Mouse (Mus musculus) v-Abl transformed pro-B cells (cell line): ENCODE results near the gene Gp1ba.

Source experiments
- in situ Hi-C, 2 experiments: fragments of 400-800 bp; cut with MboI; formaldehyde crosslinking; loops; one replicate each; pipeline ENCODE4 v1.15.1; 2025; ENCODE audit not compliant: unreplicated experiment in 2 of 2

Gp1ba gene

DNA sequence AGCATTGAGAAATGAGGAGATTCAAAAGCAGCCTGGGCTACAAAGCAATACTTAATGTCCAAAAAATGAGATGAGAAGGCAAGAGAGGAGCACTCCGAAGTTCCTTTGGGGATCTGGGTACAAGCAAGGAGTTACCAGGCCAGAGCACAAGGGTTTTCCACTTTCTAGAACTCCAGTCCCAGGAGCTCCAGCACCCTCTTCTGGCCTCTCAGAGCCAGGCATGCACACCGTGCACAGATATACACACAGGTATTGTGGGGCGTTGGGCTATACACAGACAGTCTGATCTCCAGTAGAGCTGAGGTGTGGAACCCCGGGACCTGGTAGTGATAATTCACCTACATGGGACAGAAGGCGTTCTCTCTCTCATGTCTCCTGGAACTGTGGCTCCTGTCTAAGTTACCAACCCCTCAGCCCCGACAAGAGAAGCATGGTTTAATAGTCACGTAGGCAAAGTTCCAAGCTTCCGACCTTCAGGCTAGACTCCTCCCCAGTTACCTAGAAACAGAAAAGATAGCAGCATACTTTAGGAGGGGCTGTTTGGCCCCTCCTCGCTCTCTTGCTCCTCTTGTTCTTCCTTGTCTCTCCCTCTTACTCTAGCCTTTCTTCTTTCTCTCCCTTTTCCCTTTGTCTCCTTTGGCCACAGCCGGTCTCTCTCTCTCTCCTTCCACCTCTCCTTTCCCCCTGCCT is 15.7 kb upstream of the Gp1ba start:
- in situ Hi-C loops, result loop anchor here in 1 of 2 experiments (10.0 to 25.0 kb wide), 2 partner anchors 208 to 386 kb away; partner anchors contain the start of genes 0610010K14Rik, Bcl6b, Gm21988 and Pelp1

DNA sequence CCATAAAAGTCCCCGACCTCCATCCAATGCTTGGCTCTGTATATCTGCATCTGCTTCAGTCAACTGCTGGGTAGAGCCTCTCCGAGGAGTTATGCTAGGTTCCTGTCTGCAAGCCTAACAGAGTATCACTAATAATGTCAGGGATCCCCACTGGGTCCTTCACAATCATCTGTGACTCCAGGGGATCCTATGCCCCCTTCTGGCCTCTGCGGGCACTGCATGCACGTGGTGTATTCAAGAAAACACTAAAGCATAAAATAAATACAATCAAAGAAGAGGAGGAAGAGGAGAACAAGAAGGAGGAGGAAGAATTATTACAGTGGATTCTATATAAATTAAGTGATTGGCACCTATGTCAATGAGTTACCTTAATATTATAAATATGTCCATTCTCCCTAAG is 13.4 kb upstream of the Gp1ba start:
- in situ Hi-C loops, result loop anchor here (5.0 to 10.0 kb wide), 3 partner anchors 132 to 211 kb away; partner anchors contain the start of gene Pelp1 (in 1 of the 2)

- in situ Hi-C loops, result loop anchor here (5.0 to 10.0 kb wide), 3 partner anchors 130 to 212 kb away; partner anchors contain the start of gene Pelp1 (in 1 of the 2)
Measured at GRCm38 (mm10) chr11:70626877-70627276, 12.0 kb upstream of the Gp1ba start.

DNA sequence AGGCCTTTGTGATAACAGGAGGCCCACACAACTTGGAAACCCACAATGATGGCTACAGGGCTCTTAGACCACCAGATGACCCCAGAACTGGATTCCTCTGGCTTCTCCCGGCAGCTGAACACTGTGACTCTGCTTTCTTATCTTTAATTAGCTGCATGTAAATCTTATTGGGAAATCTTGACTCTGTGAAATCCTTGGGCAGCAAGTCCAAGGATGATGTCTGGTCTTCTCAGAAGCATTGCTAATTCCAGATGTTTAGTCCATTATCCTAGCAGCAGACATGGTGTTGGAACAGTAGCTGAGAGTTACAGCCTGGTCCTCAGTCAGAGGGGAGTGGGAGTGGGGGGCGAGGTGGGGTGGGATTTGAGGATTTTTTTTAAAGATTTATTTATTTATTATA is 10.5 kb upstream of the Gp1ba start:
- in situ Hi-C loops, result loop anchor here (5.0 to 10.0 kb wide), 3 partner anchors 129 to 214 kb away; partner anchors contain the start of gene Pelp1 (in 1 of the 2)

- in situ Hi-C loops, result loop anchor here (5.0 to 10.0 kb wide), 3 partner anchors 128 to 215 kb away; partner anchors contain the start of gene Pelp1 (in 1 of the 2)
Measured at GRCm38 (mm10) chr11:70629557-70629956, 9.4 kb upstream of the Gp1ba start.

GRCm38 (mm10) chr11:70630129-70630528 is 8.8 kb upstream of the Gp1ba start:
- in situ Hi-C loops, result loop anchor here in 1 of 2 experiments (10.0 kb wide), 1 partner anchor 55 kb away; the partner anchor contains the start of gene Camta2

GRCm38 (mm10) chr11:70635601-70636000 is 3.3 kb upstream of the Gp1ba start:
- in situ Hi-C loops, result loop anchor here in 1 of 2 experiments (10.0 kb wide), 1 partner anchor 49 kb away; the partner anchor contains the start of gene Camta2

DNA sequence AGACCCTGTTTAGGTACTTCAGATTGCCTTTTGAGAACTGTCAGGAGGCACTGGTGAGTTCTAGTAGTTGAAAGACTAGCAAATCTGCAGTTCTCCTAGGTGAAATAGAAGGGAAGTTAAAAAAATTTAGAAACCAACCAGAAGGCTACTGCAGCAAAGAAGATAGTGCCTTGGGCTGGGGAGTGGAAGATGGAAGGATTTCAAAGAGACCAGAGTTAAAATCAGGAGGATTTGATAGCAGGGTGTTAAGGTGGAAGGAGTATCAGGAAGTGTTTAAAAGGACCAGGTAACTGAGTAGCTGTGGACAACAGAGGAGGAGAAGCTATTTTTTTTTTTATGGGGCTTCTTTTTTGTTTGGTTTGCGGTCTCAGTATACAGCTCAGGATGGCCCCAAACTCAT is 1.2 kb upstream of the Gp1ba start:
- in situ Hi-C loops, result loop anchor here in 1 of 2 experiments (10.0 kb wide), 1 partner anchor 47 kb away; the partner anchor contains the start of gene Camta2

- in situ Hi-C loops, result loop anchor here in 1 of 2 experiments (10.0 kb wide), 1 partner anchor 47 kb away; the partner anchor contains the start of gene Camta2
Measured at GRCm38 (mm10) chr11:70638293-70638692, 629 bp upstream of the Gp1ba start.

- in situ Hi-C loops, result loop anchor here in 1 of 2 experiments (10.0 kb wide), 1 partner anchor 45 kb away; the partner anchor contains the start of gene Camta2
Measured at GRCm38 (mm10) chr11:70639976-70640375, 1.1 kb downstream of the Gp1ba start.

- in situ Hi-C loops, result no loop called here
Measured at GRCm38 (mm10) chr11:70641241-70641640, 2.3 kb downstream of the Gp1ba start.

GRCm38 (mm10) chr11:70643051-70643450 is 4.1 kb downstream of the Gp1ba start:
- in situ Hi-C loops, result no loop called here

- in situ Hi-C loops, result no loop called here
Measured at GRCm38 (mm10) chr11:70644564-70645103, 5.7 kb downstream of the Gp1ba start.

DNA sequence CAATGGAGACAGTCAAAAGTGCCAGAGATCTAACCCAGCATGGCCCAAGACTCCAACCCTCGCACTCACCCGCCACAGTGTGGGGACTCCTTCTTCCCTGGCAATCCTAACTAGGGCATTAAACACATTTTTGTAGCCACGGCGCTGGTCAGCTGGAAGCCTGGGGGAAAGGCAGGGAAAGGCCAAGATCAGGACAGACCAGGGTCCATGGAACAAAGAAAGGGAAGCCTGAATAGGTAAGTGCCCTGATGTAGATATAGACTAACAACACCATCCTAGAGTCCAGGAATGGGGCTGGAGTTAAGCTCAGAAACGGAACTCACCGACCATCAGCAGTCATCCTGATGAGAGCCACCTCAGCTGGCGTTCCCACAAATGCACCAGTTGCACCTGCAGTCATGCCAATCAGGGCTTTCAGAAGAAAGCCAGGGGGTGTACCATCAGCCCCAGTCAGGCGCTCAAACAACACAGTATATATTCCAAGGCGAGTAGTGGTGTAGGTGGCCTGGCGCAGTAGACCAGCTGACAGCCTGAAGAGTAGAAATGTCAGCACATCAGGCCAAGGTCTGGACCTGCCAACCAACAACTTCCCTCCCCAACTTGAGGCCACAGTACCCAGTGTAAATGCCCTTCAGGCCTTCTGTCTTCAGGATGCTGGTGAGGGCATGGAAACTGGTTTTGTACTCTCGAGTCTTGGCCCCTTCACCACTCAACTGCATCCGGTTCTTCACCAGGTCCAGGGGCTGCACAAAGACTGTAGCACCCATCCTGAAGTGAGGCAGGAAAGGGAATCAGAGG is 6.7 kb downstream of the Gp1ba start:
- in situ Hi-C loops, result no loop called here

DNA sequence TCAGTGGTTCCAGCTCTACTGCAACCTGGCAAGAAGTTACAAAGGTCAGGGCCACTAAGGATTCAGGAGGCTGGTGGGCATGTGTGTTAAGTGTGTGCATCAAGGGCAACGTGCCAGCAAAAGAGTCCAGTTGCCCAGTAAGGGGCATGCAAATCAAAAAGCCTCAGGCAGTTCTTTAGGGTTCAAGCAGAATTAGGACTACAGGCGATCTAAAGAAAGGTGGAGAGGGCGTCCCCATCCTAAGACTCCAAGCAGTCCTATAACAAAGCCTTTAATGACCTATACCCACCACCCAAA is 7.3 kb downstream of the Gp1ba start:
- in situ Hi-C loops, result no loop called here

DNA sequence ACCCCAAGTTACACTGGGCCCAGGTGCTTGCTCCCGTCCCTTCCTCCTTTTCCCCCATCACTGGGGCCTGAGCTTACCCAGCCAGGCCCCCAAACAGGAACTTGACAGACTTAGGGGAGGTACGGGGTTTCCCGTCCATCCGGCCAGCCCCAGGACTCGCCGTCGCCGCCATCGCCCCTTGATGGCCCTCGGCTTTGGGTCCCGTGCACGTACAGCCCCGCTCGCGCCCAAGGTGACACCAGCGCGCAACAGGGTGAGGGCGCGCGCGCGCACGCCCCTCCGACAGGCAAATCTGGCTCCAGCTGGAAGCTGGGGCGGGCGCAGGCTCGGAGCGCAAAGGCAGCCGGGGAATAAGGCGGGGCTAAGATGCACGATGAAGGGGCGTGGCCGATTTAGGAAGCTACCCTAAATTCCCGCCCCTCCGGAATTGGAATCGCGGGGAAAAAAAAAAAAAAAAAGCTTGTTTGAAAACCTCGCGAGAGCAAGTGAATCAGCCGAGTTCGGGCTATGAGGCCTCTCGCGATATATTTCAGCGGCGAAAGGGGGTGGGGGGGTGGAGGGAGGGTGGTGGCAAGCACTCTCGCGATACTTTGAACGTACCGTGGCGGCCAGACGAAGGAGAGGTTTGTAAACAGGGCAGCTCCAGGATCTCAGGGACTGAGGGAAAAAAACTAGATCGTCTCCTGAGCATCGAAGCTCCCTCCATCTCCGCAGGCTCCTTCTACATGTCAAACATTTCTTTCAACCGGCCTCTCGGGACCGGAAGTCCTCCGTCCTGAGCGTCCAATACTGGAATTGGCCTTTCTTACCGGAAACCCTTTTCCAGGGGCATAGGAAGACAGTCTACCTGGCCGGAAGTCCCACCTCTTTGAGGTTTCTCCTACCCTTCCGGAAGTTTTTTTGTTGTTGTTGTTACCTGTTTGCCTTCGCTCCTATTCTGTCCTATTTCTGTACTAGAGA is 8.0 kb downstream of the Gp1ba start, which contains the start of the genes Rnf167 and Slc25a11:
TSS of gene Rnf167 (plus strand) at position 545 of the 960 bp plus-strand sequence.
TSS of gene Slc25a11 (minus strand) at position 789 of the 960 bp plus-strand sequence.
- in situ Hi-C loops, result no loop called here

GRCm38 (mm10) chr11:70647716-70648420 is 8.9 kb downstream of the Gp1ba start:
- in situ Hi-C loops, result no loop called here

GRCm38 (mm10) chr11:70648512-70648911 is 9.6 kb downstream of the Gp1ba start:
- in situ Hi-C loops, result no loop called here

- in situ Hi-C loops, result no loop called here
Measured at GRCm38 (mm10) chr11:70649185-70649734, 10.3 kb downstream of the Gp1ba start.
